Mouse (Mus musculus): ENCODE measurements around the gene Th. TPM values are rescaled to one million over a fixed set of nuclear protein-coding genes. Genes with fewer than 3 reads are reported as not detected.

Th gene
- polyA plus RNA-seq, 1 experiment = 14.8 TPM

GRCm38 (mm10) chr7:142929516-142929915, 1.4 kb downstream of the Th start:
- DNase-seq (ENCODE audit: low read depth) = no peak
- TF ChIP-seq CTCF (IDR thresholded peaks at IDR 0.05; ENCODE audit: borderline replicate concordance, extremely low read depth, insufficient read depth, insufficient read length) (no peak), POLR2A (IDR thresholded peaks at IDR 0.05; ENCODE audit: borderline replicate concordance, extremely low read depth, insufficient read depth, insufficient read length, poor library complexity, severe bottlenecking) (no peak)

- TF ChIP-seq POLR2A (IDR thresholded peaks at IDR 0.05; ENCODE audit: borderline replicate concordance, extremely low read depth, insufficient read depth, insufficient read length, poor library complexity, severe bottlenecking) (no peak), CTCF (IDR thresholded peaks at IDR 0.05; ENCODE audit: borderline replicate concordance, extremely low read depth, insufficient read depth, insufficient read length) (no peak)
- no peak for DNase-seq (ENCODE audit: low read depth)
Observed at GRCm38 (mm10) chr7:142927293-142927692, 3.6 kb downstream of the Th start.

GRCm38 (mm10) chr7:142918641-142919628, 12.0 kb downstream of the Th start:
- TF ChIP-seq CTCF (IDR thresholded peaks at IDR 0.05; ENCODE audit: borderline replicate concordance, extremely low read depth, insufficient read depth, insufficient read length) = peak; percentile 100
- no peak for TF ChIP-seq POLR2A (IDR thresholded peaks at IDR 0.05; ENCODE audit: borderline replicate concordance, extremely low read depth, insufficient read depth, insufficient read length, poor library complexity, severe bottlenecking)
- DNase-seq (ENCODE audit: low read depth) = peak; percentile 84

- no peak for TF ChIP-seq CTCF (IDR thresholded peaks at IDR 0.05; ENCODE audit: borderline replicate concordance, extremely low read depth, insufficient read depth, insufficient read length)
- no peak for TF ChIP-seq POLR2A (IDR thresholded peaks at IDR 0.05; ENCODE audit: borderline replicate concordance, extremely low read depth, insufficient read depth, insufficient read length, poor library complexity, severe bottlenecking)
- no peak for DNase-seq (ENCODE audit: low read depth)
Observed at GRCm38 (mm10) chr7:142917659-142918058, 13.3 kb downstream of the Th start.

- TF ChIP-seq POLR2A (IDR thresholded peaks at IDR 0.05; ENCODE audit: borderline replicate concordance, extremely low read depth, insufficient read depth, insufficient read length, poor library complexity, severe bottlenecking) = no peak
- no peak for TF ChIP-seq CTCF (IDR thresholded peaks at IDR 0.05; ENCODE audit: borderline replicate concordance, extremely low read depth, insufficient read depth, insufficient read length)
- DNase-seq (ENCODE audit: low read depth) = peak; percentile 72
Observed at GRCm38 (mm10) chr7:142916178-142916577, 14.8 kb downstream of the Th start.

- no peak for DNase-seq (ENCODE audit: low read depth)
- TF ChIP-seq POLR2A (IDR thresholded peaks at IDR 0.05; ENCODE audit: borderline replicate concordance, extremely low read depth, insufficient read depth, insufficient read length, poor library complexity, severe bottlenecking) (no peak), CTCF (IDR thresholded peaks at IDR 0.05; ENCODE audit: borderline replicate concordance, extremely low read depth, insufficient read depth, insufficient read length) (no peak)
Observed at GRCm38 (mm10) chr7:142911682-142912081, 19.2 kb downstream of the Th start.

- no peak for DNase-seq (ENCODE audit: low read depth)
- no peak for TF ChIP-seq CTCF (IDR thresholded peaks at IDR 0.05; ENCODE audit: borderline replicate concordance, extremely low read depth, insufficient read depth, insufficient read length)
- TF ChIP-seq POLR2A (IDR thresholded peaks at IDR 0.05; ENCODE audit: borderline replicate concordance, extremely low read depth, insufficient read depth, insufficient read length, poor library complexity, severe bottlenecking) = no peak
Observed at GRCm38 (mm10) chr7:142910104-142910503, 20.8 kb downstream of the Th start.

GRCm38 (mm10) chr7:142909622-142910021, 21.3 kb downstream of the Th start:
- TF ChIP-seq POLR2A (IDR thresholded peaks at IDR 0.05; ENCODE audit: borderline replicate concordance, extremely low read depth, insufficient read depth, insufficient read length, poor library complexity, severe bottlenecking) = no peak
- DNase-seq (ENCODE audit: low read depth) = no peak

- DNase-seq (ENCODE audit: low read depth) = peak; percentile 85
- TF ChIP-seq CTCF (IDR thresholded peaks at IDR 0.05; ENCODE audit: borderline replicate concordance, extremely low read depth, insufficient read depth, insufficient read length) (no peak), POLR2A (IDR thresholded peaks at IDR 0.05; ENCODE audit: borderline replicate concordance, extremely low read depth, insufficient read depth, insufficient read length, poor library complexity, severe bottlenecking) (no peak)
Observed at GRCm38 (mm10) chr7:142905606-142906005, 25.3 kb downstream of the Th start.

- TF ChIP-seq CTCF (IDR thresholded peaks at IDR 0.05; ENCODE audit: borderline replicate concordance, extremely low read depth, insufficient read depth, insufficient read length) = no peak
- no peak for TF ChIP-seq POLR2A (IDR thresholded peaks at IDR 0.05; ENCODE audit: borderline replicate concordance, extremely low read depth, insufficient read depth, insufficient read length, poor library complexity, severe bottlenecking)
- peak; percentile 74 for DNase-seq (ENCODE audit: low read depth)
Observed at GRCm38 (mm10) chr7:142904331-142904730, 26.6 kb downstream of the Th start.

GRCm38 (mm10) chr7:142902931-142903330, 28.0 kb downstream of the Th start:
- DNase-seq (ENCODE audit: low read depth) = peak; percentile 92
- TF ChIP-seq POLR2A (IDR thresholded peaks at IDR 0.05; ENCODE audit: borderline replicate concordance, extremely low read depth, insufficient read depth, insufficient read length, poor library complexity, severe bottlenecking) (no peak), CTCF (IDR thresholded peaks at IDR 0.05; ENCODE audit: borderline replicate concordance, extremely low read depth, insufficient read depth, insufficient read length) (no peak)

GRCm38 (mm10) chr7:142901774-142902173, 29.2 kb downstream of the Th start:
- no peak for TF ChIP-seq CTCF (IDR thresholded peaks at IDR 0.05; ENCODE audit: borderline replicate concordance, extremely low read depth, insufficient read depth, insufficient read length)
- TF ChIP-seq POLR2A (IDR thresholded peaks at IDR 0.05; ENCODE audit: borderline replicate concordance, extremely low read depth, insufficient read depth, insufficient read length, poor library complexity, severe bottlenecking) = no peak

More at GRCm38 (mm10) chr7:142901774-142902173, 29.2 kb downstream of the Th start:
- DNase-seq (ENCODE audit: low read depth) = no peak
